Mouse (Mus musculus) c-Kit-positive CD71-negative TER-119-negative erythroid progenitor cells, embryonic 14.5 days (primary cell): ENCODE data around the gene Cdc26.

Experiments
- DNase-seq: peaks from one replicate; pipeline ENCODE4 v3.0.0-alpha.2; 2013; ENCODE audit warnings: low read depth

The Cdc26 gene

DNA sequence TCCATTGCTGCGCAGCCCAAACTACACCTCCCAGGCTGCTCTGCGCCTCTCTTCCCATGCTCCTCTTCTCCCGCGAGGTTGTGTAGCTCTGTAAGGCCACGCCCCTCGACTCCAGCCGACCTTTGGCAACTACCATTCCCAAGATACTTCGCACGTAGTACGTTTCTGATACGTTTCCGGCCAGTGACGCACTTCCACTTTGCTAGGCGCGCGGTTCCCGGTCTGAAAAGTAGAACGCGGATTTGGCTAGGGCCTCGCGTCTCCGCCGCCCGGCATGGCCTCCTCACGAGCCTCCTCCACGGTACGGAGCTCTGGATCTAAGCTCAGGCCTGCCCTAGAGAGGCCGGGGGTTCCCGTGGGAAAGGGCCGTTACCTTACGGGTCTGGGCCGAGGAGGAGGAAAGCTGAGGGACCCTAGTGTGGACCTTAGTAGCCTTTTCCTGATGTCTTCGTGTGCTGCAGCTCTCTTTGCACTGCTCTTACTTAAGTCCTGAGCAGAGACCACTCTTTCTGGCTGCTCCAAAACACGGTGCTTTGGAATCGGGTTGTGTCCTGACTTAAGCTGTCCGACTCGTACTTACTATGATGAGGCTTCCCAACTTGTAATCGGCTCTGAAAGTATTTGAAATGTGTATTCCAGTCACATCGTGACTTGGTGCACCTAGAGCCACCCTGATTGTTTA, at the start of gene Cdc26, which contains the start of gene Prpf4:
TSS of gene Cdc26 (minus strand) at position 42 of the 682 bp plus-strand sequence.
TSS of gene Prpf4 (plus strand) at position 197 of the 682 bp plus-strand sequence.
- DNase-seq = peak; percentile 97

DNA sequence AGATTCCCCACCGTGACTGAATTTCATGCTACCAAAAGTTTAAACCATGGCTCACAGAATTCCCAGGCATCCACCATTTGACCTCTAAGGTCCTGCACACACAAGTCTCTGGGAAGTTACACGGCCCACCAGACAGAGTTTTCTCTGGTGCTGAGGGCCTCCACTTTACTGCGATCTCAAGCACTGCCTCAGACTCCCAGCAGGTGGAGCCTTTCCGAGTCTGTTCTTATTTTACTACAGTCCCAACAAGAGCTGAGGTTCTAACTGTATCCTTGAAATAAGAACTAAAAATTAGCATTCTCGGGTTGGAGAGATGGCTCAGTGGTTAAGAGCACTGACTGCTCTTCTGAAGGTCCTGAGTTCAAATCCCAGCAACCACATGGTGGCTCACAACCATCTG, 46.6 kb upstream of the Cdc26 start:
- DNase-seq = no peak

GRCm38 (mm10) chr4:62440986-62441385, 32.5 kb upstream of the Cdc26 start:
- no peak for DNase-seq

GRCm38 (mm10) chr4:62440544-62440943, 32.1 kb upstream of the Cdc26 start:
- DNase-seq = no peak

DNA sequence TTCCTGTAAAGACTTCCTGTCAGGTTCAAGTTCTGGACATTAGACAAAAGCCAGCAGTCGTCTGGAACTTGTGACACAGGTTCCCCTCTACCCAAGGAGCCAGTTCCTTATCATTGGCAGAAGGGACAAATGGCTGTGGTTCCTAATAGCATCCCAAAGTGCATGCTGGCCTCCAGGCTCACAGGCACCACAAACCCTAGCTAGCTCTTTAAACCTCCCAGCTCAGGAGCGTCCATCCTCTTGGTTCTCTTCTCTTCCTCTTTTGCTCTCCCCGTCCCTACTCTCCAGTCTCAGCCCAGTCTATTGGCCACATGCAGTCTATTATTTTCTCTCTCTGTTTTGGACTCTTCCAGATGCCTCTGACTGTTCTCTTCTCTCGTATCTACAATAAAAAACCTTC, 31.4 kb upstream of the Cdc26 start:
- DNase-seq = no peak

DNA sequence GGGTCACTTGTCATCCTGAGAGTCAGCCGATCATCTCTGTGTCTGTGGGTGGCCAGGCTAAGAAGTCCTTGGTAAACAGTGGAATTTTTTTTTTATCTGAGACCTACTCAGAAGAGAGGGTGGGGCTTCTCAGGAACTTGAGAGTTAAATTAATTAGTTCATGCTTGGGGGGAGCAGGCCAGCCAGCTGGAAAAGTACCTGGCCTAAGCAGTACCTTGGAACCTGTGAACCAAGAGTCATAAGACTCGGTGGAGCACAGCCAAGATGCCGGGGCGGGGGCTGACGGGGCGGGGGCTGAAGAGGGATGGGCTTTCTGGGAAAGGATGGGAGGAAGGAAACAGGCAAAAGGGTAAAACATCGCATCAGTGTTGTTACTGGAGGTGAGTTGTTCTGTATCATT, 29.4 kb upstream of the Cdc26 start:
- DNase-seq = no peak

DNA sequence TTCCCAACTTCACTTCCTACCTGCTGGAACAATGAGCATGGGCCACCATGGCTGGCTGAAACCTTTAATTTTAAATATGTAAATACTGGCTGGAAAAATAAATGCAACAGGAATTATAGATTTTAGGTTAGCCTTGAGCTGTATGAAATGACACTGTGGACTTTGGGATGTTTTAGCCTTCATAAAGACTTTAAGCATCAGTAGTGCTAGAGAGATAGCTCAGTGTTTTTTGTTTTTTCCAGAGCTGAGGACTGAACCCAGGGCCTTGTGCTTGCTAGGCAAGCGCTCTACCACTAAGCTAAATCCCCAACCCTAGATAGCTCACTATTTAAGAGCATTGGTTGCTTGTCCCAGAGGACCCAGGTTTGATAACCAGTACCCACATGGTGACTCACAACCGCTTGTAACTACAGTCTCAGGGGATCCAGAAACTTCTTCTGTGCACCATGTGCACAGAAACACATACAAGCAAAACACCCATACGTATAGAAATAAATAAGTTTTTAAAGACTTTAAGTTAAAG, 28.9 kb upstream of the Cdc26 start:
- no peak for DNase-seq

- DNase-seq = no peak
These were observed 26.6 kb upstream of the Cdc26 start, which contains the start of gene Rnf183 for GRCm38 (mm10) chr4:62435081-62435480. Rnf183 (minus strand) TSS chr4:62435252.

- no peak for DNase-seq
These were observed 25.8 kb upstream of the Cdc26 start for GRCm38 (mm10) chr4:62433939-62434870.

DNA sequence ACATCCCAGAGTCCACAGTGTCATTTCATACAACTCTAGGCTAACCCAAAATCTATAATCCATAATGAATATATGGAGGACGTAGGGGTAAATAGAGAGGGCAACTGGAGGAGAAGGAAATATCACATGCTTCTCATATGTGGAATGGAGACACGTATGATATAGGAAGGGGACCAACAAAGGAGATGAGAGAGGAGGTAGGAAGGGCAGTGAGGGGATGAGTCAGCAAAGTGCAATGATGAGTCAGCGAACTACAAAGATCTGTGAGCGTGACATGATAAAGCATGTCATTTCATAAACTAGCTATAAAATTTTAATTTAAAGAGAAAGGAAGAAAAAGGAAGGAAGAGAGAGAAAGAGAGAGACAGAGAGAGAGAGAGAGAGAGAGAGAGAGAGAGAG, 23.1 kb upstream of the Cdc26 start:
- DNase-seq = no peak

GRCm38 (mm10) chr4:62430678-62431077, 22.2 kb upstream of the Cdc26 start:
- no peak for DNase-seq

GRCm38 (mm10) chr4:62429616-62430015, 21.2 kb upstream of the Cdc26 start:
- no peak for DNase-seq

- no peak for DNase-seq
These were observed 19.7 kb upstream of the Cdc26 start for GRCm38 (mm10) chr4:62427978-62428758.

DNA sequence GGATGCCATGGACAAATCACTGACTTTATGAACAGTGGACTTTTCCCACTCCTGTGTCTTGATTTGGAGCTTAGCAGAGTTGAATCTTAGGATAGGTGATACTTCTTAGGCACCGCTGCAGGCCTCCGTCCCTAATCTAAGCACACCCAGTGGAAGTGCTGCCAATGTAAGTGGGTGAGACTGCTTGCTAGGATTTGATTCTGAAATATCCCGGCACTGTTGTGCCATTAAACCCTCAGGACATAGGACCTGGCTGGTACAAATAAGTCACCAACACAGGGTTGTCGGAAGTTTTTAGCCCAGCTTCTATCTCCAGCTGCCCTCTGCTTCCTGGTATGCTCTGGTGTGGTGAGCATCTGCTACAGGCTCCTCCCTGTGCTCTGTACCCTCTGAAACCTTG, 17.4 kb upstream of the Cdc26 start:
- DNase-seq = no peak

DNA sequence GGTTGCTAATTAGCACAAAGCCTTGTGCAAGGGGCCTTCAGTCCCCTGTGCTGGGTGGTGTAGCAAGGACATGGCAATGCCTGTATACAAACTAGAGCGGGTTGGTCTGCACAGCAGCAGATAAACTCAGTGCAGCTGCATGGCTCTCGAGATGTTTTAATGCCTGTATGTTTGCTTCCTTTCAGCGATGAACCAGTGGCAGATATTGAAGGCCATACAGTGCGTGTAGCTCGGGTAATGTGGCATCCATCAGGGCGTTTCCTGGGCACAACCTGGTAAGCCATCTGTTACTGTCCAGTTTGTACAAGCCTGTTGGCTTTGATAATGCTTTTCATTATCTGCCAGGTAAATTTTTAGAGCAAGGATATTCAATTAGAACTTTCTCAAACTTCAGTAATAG, 10.6 kb upstream of the Cdc26 start:
- no peak for DNase-seq

DNA sequence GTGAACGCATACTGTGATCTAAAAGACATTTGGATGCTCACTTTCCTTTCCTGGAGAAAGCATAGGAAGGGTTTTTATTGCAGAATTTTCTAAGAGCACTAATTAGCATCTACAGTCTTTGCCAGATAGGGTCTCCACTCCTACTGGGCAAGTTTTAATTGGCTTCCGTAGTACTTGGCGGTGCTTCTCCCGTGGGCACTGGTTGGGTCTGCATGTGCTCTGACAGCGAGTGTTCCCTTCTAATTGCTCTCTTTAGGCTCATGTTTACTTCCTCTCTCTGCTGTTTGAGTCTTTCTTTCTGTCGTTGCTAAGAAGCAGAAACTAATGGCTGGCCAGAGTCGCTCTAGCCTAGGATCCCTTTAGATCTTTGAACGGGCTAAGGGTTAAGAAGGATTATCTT, 10.0 kb upstream of the Cdc26 start:
- no peak for DNase-seq

- no peak for DNase-seq
These were observed 3.2 kb upstream of the Cdc26 start for GRCm38 (mm10) chr4:62411606-62412005.

DNA sequence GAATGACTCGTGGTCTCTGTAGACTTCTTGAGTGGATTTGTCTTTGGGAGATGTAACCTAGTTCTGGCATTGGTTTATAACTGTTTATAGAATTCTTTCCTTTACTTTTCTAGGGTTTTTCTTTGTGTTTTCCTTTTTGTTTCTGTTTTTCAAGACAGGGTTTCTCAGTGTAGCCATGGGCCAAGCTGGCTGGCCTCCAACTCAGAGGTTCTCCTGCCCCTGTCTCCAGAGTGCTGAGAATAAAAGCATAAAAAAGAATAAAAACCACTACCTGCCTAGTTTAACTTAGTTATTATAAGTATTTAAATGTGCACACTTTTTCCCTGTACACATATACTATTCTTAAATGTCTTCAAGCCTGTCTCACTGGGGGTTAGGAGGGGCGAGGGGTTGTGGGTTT, 1.9 kb upstream of the Cdc26 start:
- DNase-seq = no peak

DNA sequence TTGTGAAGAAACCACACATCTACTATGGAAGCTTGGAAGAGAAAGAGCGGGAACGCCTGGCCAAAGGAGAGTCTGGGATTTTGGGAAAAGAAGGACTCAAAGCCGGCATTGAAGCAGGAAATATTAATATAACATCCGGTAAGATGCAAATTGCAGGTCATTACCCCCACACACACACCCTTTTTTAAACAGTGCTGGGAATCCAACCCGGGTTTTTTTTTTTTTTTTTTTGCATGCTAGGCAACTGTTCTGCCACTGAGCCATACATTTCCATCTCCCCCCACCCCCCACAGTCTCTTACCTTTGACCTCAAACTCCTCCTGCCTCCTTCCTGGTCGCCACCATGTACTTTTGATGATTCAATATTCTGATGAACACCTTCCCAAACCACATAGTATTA, 1.2 kb upstream of the Cdc26 start:
- no peak for DNase-seq

GRCm38 (mm10) chr4:62407730-62408582, 486 bp downstream of the Cdc26 start:
- DNase-seq = peak; percentile 55

DNA sequence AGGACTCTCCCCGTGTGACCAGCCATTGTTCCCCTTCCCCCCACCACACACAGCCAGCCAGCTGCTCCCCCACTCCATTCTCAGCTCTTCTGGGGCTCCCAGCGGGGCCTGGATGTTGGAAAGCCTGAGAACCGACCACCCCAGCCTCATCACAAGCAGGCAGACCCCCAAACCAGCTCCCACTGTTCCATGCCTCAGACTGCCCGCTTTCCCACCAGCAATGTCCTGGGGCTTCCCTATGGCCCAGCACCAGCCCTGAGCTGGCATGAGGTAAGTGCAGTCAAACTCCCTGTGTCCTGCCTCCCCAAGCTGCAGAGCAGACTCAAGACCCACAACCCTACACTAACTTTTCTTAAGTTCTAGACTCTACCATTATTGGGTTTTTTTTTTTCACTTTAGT, 2.3 kb downstream of the Cdc26 start:
- no peak for DNase-seq
